Mouse (Mus musculus): ENCODE results near the gene Cdkal1.

DNA sequence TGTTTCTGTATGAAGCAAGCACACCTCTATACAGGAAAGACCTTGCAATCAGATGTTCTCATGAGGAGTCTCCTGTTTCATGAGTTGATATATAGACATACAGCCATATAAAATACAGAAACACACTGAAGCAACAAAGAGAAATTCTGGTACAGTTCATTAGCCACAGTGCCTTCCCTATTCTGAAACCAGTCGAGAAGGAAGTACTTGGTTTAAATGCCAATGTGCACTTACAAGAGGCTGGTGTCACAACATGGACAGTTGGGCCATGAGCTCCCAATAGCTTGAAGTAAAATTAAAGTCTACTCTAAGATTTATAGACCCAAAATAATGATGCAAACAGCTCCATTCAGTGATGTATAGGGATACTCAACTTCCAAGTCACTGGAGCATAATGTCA is 132.3 kb downstream of the Cdkal1 start:
- TF ChIP-seq CHD2 (IDR thresholded peaks at IDR 0.05; ENCODE audit: low read depth, low read length) (no peak), ZNF384 (IDR thresholded peaks at IDR 0.05; ENCODE audit: low read depth, low read length) (no peak), ZC3H11A (IDR thresholded peaks at IDR 0.05; ENCODE audit: borderline replicate concordance, low read depth, low read length) (no peak)

All from ES-E14 (cell line).